Mouse (Mus musculus) adipocyte (in vitro differentiated cells): ENCODE measurements at regions not wholly inside any gene's neighbourhood (a gene's known extent, or its start where the extent isn't known, plus 50 kb on each side); places are given as distances from the start of the nearest gene placed in this dataset.

Source experiments
- DNase-seq: peaks from one replicate; pipeline ENCODE4 v3.0.0-alpha.2; 2016; ENCODE audit warnings: low spot score

- DNase-seq = no peak
Observed at GRCm38 (mm10) chr19:52878812-52879502, 161.1 kb downstream of the Xpnpep1 start.

DNA sequence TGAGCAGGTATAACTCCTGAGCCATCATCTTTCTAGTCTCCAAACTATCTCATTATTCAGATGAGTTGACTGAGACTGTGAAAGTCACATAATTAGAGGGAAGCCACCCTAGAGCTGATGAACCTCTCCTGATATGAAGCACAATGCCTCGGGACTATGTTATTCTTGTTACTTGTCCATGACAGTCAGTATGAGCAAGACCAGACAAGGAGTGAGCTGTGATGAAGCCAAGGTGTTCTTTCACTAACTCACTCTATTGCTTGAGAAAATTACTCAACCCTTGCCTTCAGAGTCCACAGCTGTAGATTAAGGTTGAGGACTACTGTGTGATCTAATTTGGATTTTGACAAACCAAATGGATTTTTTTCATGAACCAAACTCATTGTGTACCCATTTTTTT is 173.4 kb downstream of the Xpnpep1 start:
- DNase-seq = no peak

- no peak for DNase-seq
Observed at GRCm38 (mm10) chr19:52861576-52861975, 178.4 kb downstream of the Xpnpep1 start.

GRCm38 (mm10) chr19:52854068-52854682 is 185.8 kb downstream of the Xpnpep1 start:
- peak; percentile 10 for DNase-seq

- DNase-seq = no peak
Observed at GRCm38 (mm10) chr19:52816202-52816601, 223.8 kb downstream of the Xpnpep1 start.

DNA sequence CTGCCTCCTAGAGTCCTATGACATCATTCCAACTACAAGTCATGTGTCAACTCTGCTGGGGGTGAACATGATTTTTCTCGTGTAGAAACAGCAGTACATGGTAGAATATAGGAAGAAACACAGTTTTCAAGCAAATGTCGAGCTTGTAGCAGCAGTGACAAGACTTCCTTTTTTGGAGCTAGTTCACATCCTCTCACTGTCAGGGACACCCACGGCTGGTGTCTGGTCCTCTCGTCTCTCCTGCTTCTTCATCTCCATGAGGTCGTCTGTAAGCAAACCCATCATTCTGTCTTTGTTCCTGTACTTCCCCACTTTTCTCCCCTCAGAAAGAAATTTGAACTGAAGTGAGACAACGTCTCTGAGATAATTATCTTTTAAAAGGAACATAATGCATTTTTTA is 228.0 kb downstream of the Xpnpep1 start:
- DNase-seq = no peak

GRCm38 (mm10) chr19:52788802-52789201 is 251.2 kb downstream of the Xpnpep1 start:
- DNase-seq = no peak

- no peak for DNase-seq
Observed at GRCm38 (mm10) chr19:52768761-52769388, 271.1 kb downstream of the Xpnpep1 start.

DNA sequence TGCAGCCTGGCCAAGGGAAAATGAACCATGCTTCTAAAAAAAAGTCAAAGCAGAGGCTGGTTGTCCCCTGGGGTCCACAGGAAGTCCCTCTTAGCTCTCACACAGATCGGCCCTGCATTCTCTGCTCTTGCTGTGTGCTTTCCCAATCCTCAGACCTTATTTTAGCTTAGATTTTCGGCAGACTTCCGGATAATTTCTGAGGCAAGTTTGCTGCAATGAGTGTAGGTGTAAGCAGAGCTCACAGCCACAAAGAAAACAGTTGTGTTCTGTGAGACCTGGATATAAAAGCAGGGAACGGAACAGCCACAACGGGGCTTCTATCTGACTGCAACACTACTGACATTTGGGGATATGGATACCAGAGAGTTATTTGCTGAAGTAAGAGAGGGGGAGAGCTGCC is 271.9 kb downstream of the Xpnpep1 start:
- no peak for DNase-seq

GRCm38 (mm10) chr19:52738946-52739345 is 301.1 kb downstream of the Xpnpep1 start:
- no peak for DNase-seq

DNA sequence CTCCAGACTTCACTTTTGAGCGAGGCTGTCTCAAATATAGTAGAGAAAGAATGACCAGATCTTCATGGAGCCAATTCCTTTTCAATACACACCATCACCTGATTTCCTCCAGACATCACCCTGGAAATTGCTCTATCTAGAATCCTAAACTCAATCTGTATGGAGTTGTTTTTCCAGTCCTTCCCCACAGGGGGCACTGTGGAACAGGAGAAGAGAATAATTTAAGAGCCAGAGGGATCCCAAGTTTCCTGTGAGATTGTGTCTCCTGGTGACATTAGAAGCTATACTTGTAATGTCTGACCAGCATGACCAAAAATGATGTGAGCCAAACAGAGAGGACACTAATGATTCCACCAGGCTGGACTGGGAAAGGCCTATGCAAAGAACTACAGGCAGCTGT is 318.2 kb downstream of the Xpnpep1 start:
- no peak for DNase-seq

DNA sequence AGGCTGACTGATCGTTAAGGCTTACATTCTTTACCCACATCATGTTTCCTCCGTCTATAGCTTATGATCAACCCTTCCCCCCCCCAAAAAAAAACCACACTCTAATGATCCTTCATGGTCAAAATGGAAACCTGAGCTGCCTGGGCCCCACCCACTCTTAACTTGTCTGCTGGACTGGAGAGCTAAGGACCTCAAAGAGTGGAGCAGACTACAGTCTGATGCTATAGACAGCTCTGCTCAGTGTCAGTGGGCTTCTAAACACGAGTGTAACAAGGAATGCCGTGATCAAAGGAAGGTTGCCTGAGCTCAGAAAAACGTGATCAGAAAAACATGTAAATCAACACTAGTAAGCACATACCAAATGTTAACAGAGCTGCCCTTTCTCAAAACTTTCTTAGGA is 324.7 kb downstream of the Xpnpep1 start:
- no peak for DNase-seq

DNA sequence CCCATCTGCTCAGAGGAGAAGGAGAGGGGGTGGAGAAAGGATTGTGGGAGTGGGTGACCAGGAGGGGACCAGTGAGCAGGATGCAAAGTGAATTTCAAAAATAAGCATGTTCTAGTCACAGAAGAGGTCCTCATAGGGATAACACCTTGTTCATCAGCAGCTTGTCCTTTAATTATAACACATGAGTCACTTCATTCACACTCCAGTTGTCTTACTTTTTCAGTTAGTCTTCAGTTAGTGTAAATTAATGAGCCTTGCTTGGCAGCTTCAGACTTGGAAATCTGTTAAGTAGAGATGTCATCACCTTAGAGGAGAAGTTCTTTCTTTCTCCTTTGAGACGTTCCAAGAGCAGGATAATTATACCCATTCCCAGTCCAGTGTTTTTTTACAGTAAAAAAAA is 332.3 kb downstream of the Xpnpep1 start:
- DNase-seq = no peak

DNA sequence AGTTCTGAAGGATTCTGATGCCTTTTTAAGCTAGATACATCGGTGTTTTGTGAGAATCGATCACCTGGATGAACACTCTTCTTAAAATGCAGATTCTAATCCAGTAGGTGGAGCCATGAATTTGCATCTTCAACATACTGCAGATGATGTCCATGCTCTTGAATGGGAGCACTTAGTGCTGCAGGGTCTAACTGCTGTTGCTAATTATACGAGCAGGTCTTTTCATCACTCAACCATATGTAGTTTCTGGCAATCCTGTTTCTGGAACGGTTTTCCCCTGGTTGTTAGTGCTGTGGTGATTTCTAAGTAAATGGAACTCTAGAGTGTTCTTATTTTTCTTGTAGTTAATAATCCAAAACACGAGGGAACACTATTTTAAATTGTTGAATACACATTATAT is 379.0 kb downstream of the Xpnpep1 start:
- DNase-seq = no peak

GRCm38 (mm10) chr19:52647066-52648046 is 383.3 kb downstream of the Ins1 start:
- DNase-seq = no peak

DNA sequence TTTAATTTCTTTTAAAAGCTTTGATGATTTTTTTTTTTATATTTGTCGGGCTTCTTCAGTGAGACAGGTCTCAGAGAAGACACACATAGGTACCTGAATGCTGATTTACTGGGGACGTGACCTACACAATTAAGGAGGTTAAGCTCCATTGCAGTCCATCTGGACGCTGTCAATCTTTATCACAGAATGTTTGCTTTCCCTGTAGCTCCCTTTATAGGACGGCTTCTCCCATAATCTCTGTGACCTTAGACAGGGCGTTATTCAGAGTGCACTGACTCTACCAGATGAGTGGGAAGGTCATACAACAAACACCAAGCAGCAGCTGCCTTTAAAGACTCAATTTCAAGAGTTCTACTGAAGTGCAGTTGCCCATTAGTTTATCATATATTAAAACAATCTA is 376.1 kb downstream of the Ins1 start:
- DNase-seq = no peak

DNA sequence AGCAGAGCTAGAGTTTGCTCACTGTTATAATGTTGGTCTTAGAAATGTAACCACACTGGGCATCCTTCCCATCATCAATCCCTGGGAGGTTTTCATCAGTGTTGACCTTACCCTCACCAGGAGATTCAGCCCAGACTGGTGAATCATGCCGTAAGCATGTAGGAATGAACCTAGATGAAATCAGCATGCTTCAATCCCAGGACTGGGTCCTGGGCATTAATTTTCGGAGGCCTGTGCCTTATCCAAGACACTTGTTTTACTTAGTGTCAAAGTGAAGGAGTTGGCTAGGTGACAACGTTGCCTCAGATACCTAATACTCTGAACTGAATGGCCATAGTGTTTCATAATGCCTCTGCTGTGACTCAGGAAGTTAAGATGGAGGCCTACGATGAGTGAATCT is 368.4 kb downstream of the Ins1 start:
- DNase-seq = no peak

- DNase-seq = no peak
Observed at GRCm38 (mm10) chr19:52624310-52624709, 360.2 kb downstream of the Ins1 start.

- DNase-seq = no peak
Observed at GRCm38 (mm10) chr19:52623496-52623895, 359.4 kb downstream of the Ins1 start.

GRCm38 (mm10) chr19:52613353-52613752 is 349.3 kb downstream of the Ins1 start:
- no peak for DNase-seq

- peak; percentile 4 for DNase-seq
Observed at GRCm38 (mm10) chr19:52606859-52607258, 342.8 kb downstream of the Ins1 start.

DNA sequence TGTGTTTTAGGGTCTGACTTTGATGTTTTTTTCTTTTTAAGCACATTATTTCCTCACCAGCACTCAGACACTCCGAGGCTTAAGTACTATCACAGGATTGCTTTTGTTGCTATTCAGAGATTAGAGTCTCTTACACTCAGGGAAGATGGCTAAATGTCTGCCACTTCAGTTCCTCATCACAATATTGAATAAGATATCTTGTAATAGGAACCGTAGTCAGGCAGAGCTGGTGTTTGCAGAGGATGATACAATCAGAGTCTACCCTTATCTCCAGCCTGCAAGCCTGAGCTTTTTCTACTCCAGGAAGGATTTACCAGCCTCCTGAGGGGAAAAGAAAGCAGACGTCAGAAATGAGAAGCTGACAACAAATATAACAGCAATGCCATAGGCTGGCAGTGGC is 336.3 kb downstream of the Ins1 start:
- DNase-seq = no peak
